ENCODE assay signal across 9 mouse cellular contexts in genomic region chr1:39701274-39701602, GRCm38 (mm10). TPM values are rescaled to one million over a fixed set of nuclear protein-coding genes. Genes with fewer than 3 reads are reported as not detected.
DNase-seq lines count a peak whose midpoint lies in the region; ATAC-seq and TF ChIP-seq lines count a peak whose summit lies in the region.
"Had no signal": no experiment of that assay in that cellular context is flagged by ENCODE, and none has a peak within 500 bp of the region (broad histone marks: within the 10 kb centered on the region; RNA-seq: fewer than 3 reads in every experiment).

No protein-coding gene starts in this region.

- peak overlapping the region; percentile 18; the same call in 1 of the 2 replicates for H3K4me3 ChIP-seq in heart, embryonic 10.5 days
- H3K4me3 ChIP-seq in forebrain, postnatal 0 days (ENCODE audit: low read depth, low read length): no peak overlapping the region
- no peak overlapping the region for H3K4me3 ChIP-seq in midbrain, embryonic 16.5 days (ENCODE audit: low read depth, low read length)

- peaks cover 55% of the 10 kb centered on the region for H3K4me1 ChIP-seq in heart, embryonic 10.5 days
- peaks cover 3% of the 10 kb centered on the region; the same call in 1 of the 2 replicates for H3K4me1 ChIP-seq in forebrain, postnatal 0 days (ENCODE audit: insufficient read depth)
- peaks cover 15% of the 10 kb centered on the region for H3K4me1 ChIP-seq in midbrain, embryonic 16.5 days (ENCODE audit: control insufficient read depth, insufficient read depth, low read length)

- ATAC-seq in forebrain, postnatal 0 days: peak; percentile 93
- peak; percentile 68 for ATAC-seq in midbrain, embryonic 16.5 days
- no peak for ATAC-seq in megakaryocyte progenitor cell, adult 5-6 weeks (replicated peaks; ENCODE audit: poor library complexity)

- peak; percentile 31; the same call in 1 of the 2 replicates for TF ChIP-seq CTCF in forebrain, postnatal 0 days (IDR thresholded peaks at IDR 0.05; ENCODE audit: low read depth)

- 0 out of 2 replicates have a peak overlapping the region, but pooled peaks have one; percentile 3 for H3K9ac ChIP-seq in forebrain, postnatal 0 days
- H3K9ac ChIP-seq in midbrain, embryonic 16.5 days (ENCODE audit: low read depth, low read length): peak overlapping the region; percentile 28; the same call in 1 of the 2 replicates

- no peaks in the 10 kb centered on the region for H3K36me3 ChIP-seq in heart, embryonic 10.5 days
- no peaks in the 10 kb centered on the region for H3K36me3 ChIP-seq in forebrain, postnatal 0 days (ENCODE audit: insufficient read depth)
- H3K36me3 ChIP-seq in midbrain, embryonic 16.5 days (ENCODE audit: control insufficient read depth, insufficient read depth, low read length): no peaks in the 10 kb centered on the region

- 0 out of 2 replicates have a peak overlapping the region, but pooled peaks have one; percentile 15 for H3K4me2 ChIP-seq in forebrain, postnatal 0 days (ENCODE audit: low read depth)
- H3K4me2 ChIP-seq in midbrain, embryonic 16.5 days (ENCODE audit: low read length): no peak overlapping the region

- H3K27ac ChIP-seq in heart, embryonic 10.5 days: peak overlapping the region; percentile 80
- H3K27ac ChIP-seq in forebrain, postnatal 0 days (ENCODE audit: low read depth, low read length): no peak overlapping the region
- no peak overlapping the region for H3K27ac ChIP-seq in midbrain, embryonic 16.5 days (ENCODE audit: low read length)

- no peaks in the 10 kb centered on the region for H3K9me3 ChIP-seq in heart, embryonic 10.5 days
- no peaks in the 10 kb centered on the region for H3K9me3 ChIP-seq in forebrain, postnatal 0 days (ENCODE audit: low read length)
- H3K9me3 ChIP-seq in midbrain, embryonic 16.5 days (replicated peaks; ENCODE audit: control insufficient read depth, low read length, poor library complexity, severe bottlenecking): no peaks in the 10 kb centered on the region

- no peak for DNase-seq in heart, embryonic 10.5 days (ENCODE audit: low spot score)
- no peak for DNase-seq in heart, postnatal 25 days (ENCODE audit: low spot score)
- peak; percentile 16 for DNase-seq in NIH3T3 (ENCODE audit: low read depth)
- DNase-seq in forebrain, postnatal 0 days: peak; percentile 75
- DNase-seq in adipocyte (ENCODE audit: low spot score): no peak
- no peak for DNase-seq in ovary, adult 18-20 months (ENCODE audit: low spot score)
- DNase-seq: adrenal gland, postnatal 25 days had no signal

- WGBS in heart, embryonic 10.5 days: 8% methylated on average over 9 of the region's 9 CpGs
- WGBS in forebrain, postnatal 0 days: 3% methylated on average over 9 of the region's 9 CpGs
- 2% methylated on average over 9 of the region's 9 CpGs for WGBS in midbrain, embryonic 16.5 days

- no peaks in the 10 kb centered on the region for H3K27me3 ChIP-seq in heart, embryonic 10.5 days (ENCODE audit: insufficient read depth, poor library complexity, severe bottlenecking)
- no peaks in the 10 kb centered on the region for H3K27me3 ChIP-seq in forebrain, postnatal 0 days (ENCODE audit: insufficient read depth, low read length)
- no peaks in the 10 kb centered on the region for H3K27me3 ChIP-seq in midbrain, embryonic 16.5 days (ENCODE audit: control insufficient read depth, insufficient read depth, low read depth, low read length)

- intact Hi-C loops in heart, postnatal 25 days (cut with DNase I): no loop called here

RNA-seq across cellular contexts. Expression of gene Rfx8, which starts 19.6 kb away (rescaled TPM):
- 0.73 and 1.4 TPM in 2 replicates for polyA plus RNA-seq in heart, embryonic 10.5 days (2016; fragmentation: Nextera tagmentation; extraction: Ambion mirVana)
- under 1 TPM; 0.34 to 0.36 TPM for total RNA-seq in heart, postnatal 25 days (2021)
- 0.52 TPM in 1 of 2 replicates, not detected in the other for total RNA-seq in forebrain, postnatal 0 days (2014; rRNA removed)
- 0.22 and 0.34 TPM in 2 replicates for polyA plus RNA-seq in forebrain, postnatal 0 days (2015; fragmentation: Nextera tagmentation; extraction: Ambion mirVana)
- polyA plus RNA-seq in midbrain, embryonic 16.5 days (2015; fragmentation: Nextera tagmentation; extraction: Ambion mirVana): 0.15 and 0.40 TPM in 2 replicates
- total RNA-seq in megakaryocyte progenitor cell, adult 5-6 weeks (2015): 0.10 and 0.59 TPM in 2 replicates
- 0.34 and 0.62 TPM in 2 replicates for total RNA-seq in megakaryocyte progenitor cell, adult 5-6 weeks (2017)

RNA-seq across cellular contexts. Expression of gene Creg2, which starts 50.0 kb away (rescaled TPM):
- 0.04 and 0.06 TPM in 2 replicates for polyA plus RNA-seq in heart, embryonic 10.5 days (2016; fragmentation: Nextera tagmentation; extraction: Ambion mirVana)
- not detected for total RNA-seq in heart, postnatal 25 days (2021)
- 9.8 and 13.1 TPM in 2 replicates for total RNA-seq in forebrain, postnatal 0 days (2014; rRNA removed)
- polyA plus RNA-seq in forebrain, postnatal 0 days (2015; fragmentation: Nextera tagmentation; extraction: Ambion mirVana): 2.8 and 6.9 TPM in 2 replicates
- 8.4 and 9.2 TPM in 2 replicates for polyA plus RNA-seq in midbrain, embryonic 16.5 days (2015; fragmentation: Nextera tagmentation; extraction: Ambion mirVana)
- not detected in 2 replicates for total RNA-seq in megakaryocyte progenitor cell, adult 5-6 weeks (2015)
- total RNA-seq in megakaryocyte progenitor cell, adult 5-6 weeks (2017): not detected in 2 replicates

Comparison
In these comparisons a context has a peak if more than half of its experiments do, and no peak if none do; other contexts are left out.
1. DNase-seq: peak in NIH3T3 (single experiment) and forebrain, postnatal 0 days (single experiment); none in heart, embryonic 10.5 days (single experiment), heart, postnatal 25 days (single experiment), adipocyte (single experiment) and ovary, adult 18-20 months (single experiment).
2. RNA of gene Creg2, which starts 50.0 kb away (total RNA-seq): 9.8 to 13.1 TPM in forebrain, postnatal 0 days; not detected in heart, postnatal 25 days and not detected in megakaryocyte progenitor cell, adult 5-6 weeks; every median in the first group is over 10 times any median in the second.